Mouse (Mus musculus): ENCODE measurements around the gene Cpsf3. TPM values are rescaled to one million over a fixed set of nuclear protein-coding genes. Genes with fewer than 3 reads are reported as not detected.

Cpsf3 gene
- polyA plus RNA-seq (2014; fragmentation: Nextera tagmentation; extraction: Ambion mirVana): 90.8 and 95.5 TPM in 2 replicates

DNA sequence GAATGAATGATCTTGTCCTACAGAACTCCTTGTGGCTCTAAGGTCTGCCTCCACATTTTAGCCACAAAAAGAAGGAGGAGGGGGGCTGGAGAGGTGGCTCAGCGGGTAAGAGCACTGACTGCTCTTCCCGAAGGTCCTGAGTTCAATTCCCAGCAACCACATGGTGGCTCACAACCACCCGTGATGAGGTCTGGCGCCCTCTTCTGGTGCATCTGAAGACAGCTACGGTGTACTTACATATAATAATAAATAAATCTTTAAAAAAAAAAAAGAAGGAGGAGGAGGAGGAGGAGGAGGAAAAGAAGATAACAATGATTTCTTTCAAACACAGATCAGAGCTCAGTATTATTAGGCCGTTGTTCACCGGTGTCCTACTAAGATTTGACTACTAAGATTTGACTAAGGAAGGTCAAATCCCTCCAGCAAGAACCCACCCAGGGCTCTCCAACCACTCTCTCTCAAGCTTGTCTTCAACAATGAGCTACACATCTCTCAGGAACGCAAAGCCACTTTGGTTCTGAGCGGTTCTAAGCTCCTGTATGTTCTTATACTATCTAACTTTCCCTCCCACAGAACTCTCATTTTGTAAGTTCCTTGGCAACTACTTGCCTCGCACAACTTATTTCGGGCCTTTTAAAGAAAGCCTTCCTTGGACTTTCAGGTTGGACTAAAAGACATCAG lies at the start of gene Cpsf3:
Cpsf3 (plus strand) TSS at position 631 of the 681 bp plus-strand sequence.
- WGBS: 57% methylated on average over 11 of the region's 11 CpGs

GRCm38 (mm10) chr12:21241965-21242364 lies 43.2 kb upstream of the Cpsf3 start:
- Histone ChIP-seq H3K4me3 (ENCODE audit: low read depth, low read length) (no peak overlapping the region), H3K9ac (replicated peaks; ENCODE audit: low read depth, low read length) (no peak overlapping the region), H3K9me3 (ENCODE audit: control insufficient read depth, low read length) (no peaks in the 10 kb centered on the region), H3K27ac (ENCODE audit: low read depth, low read length) (peak overlapping the region; percentile 49; the same call in 1 of the 2 replicates), H3K4me2 (ENCODE audit: low read depth, low read length) (no peak overlapping the region), H3K27me3 (ENCODE audit: control insufficient read depth, insufficient read depth, low read length) (no peaks in the 10 kb centered on the region), H3K4me1 (ENCODE audit: control insufficient read depth, insufficient read depth, low read length) (no peaks in the 10 kb centered on the region), H3K36me3 (ENCODE audit: control insufficient read depth, insufficient read depth, low read length) (peaks cover 23% of the 10 kb centered on the region)
- peak; percentile 71; the same call in 1 of the 2 replicates for ATAC-seq (ENCODE audit: low read depth)
- 34% methylated on average over 3 of the region's 3 CpGs for WGBS

More for the DNA sequence above, at the start of gene Cpsf3:
- H3K9ac ChIP-seq (replicated peaks; ENCODE audit: low read depth, low read length): peak within 1 kb of the TSS; percentile 91
- ATAC-seq (ENCODE audit: low read depth): no peak
- H3K4me2 ChIP-seq (ENCODE audit: low read depth, low read length): peak within 1 kb of the TSS; percentile 81
- H3K27ac ChIP-seq (ENCODE audit: low read depth, low read length): peak within 1 kb of the TSS; percentile 92
- H3K4me1 ChIP-seq (ENCODE audit: control insufficient read depth, insufficient read depth, low read length): peaks cover 17% of the 10 kb centered on the region
- H3K4me3 ChIP-seq (ENCODE audit: low read depth, low read length): peak within 1 kb of the TSS; percentile 82
- H3K36me3 ChIP-seq (ENCODE audit: control insufficient read depth, insufficient read depth, low read length): no peaks in the 10 kb centered on the region
- no peaks in the 10 kb centered on the region for H3K9me3 ChIP-seq (ENCODE audit: control insufficient read depth, low read length)
- H3K27me3 ChIP-seq (ENCODE audit: control insufficient read depth, insufficient read depth, low read length): no peaks in the 10 kb centered on the region

DNA sequence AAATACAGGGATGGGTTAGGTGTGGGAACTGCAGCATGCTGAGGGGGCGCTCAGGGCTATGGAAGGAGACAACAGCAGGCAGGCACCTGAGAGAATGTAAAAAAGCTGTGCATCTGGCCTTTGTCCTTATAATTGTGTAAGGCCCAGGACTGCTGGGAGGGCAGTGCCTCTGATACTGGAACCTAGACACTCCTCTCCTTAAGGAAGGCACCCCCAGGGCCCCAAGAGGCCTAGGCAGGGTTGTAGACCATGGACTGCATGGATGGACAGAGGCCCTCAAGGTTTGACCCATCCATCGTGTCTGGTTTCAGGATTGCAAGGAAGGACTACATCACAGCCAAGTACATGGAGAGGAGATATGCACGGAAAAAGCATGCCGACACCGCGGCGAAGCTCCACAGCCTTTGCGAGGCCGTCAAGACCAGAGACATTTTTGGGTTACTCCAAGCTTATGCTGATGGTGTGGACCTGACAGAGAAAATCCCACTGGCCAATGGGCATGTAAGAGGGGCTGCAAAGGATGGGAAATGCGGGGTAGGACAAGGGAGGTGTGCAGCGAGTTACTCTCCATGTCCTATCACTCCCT lies 40.7 kb upstream of the Cpsf3 start:
- no peak overlapping the region for H3K9ac ChIP-seq (replicated peaks; ENCODE audit: low read depth, low read length)
- H3K36me3 ChIP-seq (ENCODE audit: control insufficient read depth, insufficient read depth, low read length): peaks cover 31% of the 10 kb centered on the region
- WGBS: 93% methylated on average over 11 of the region's 11 CpGs
- H3K4me2 ChIP-seq (ENCODE audit: low read depth, low read length): no peak overlapping the region
- H3K27me3 ChIP-seq (ENCODE audit: control insufficient read depth, insufficient read depth, low read length): no peaks in the 10 kb centered on the region
- H3K9me3 ChIP-seq (ENCODE audit: control insufficient read depth, low read length): no peaks in the 10 kb centered on the region
- ATAC-seq (ENCODE audit: low read depth): no peak
- no peaks in the 10 kb centered on the region for H3K4me1 ChIP-seq (ENCODE audit: control insufficient read depth, insufficient read depth, low read length)
- no peak overlapping the region for H3K27ac ChIP-seq (ENCODE audit: low read depth, low read length)
- H3K4me3 ChIP-seq (ENCODE audit: low read depth, low read length): no peak overlapping the region

GRCm38 (mm10) chr12:21247711-21248392 lies 37.3 kb upstream of the Cpsf3 start:
- Histone ChIP-seq H3K9me3 (ENCODE audit: control insufficient read depth, low read length) (no peaks in the 10 kb centered on the region), H3K4me1 (ENCODE audit: control insufficient read depth, insufficient read depth, low read length) (no peaks in the 10 kb centered on the region), H3K27ac (ENCODE audit: low read depth, low read length) (no peak overlapping the region), H3K9ac (replicated peaks; ENCODE audit: low read depth, low read length) (no peak overlapping the region), H3K4me3 (ENCODE audit: low read depth, low read length) (no peak overlapping the region), H3K27me3 (ENCODE audit: control insufficient read depth, insufficient read depth, low read length) (no peaks in the 10 kb centered on the region), H3K36me3 (ENCODE audit: control insufficient read depth, insufficient read depth, low read length) (peaks cover 48% of the 10 kb centered on the region), H3K4me2 (ENCODE audit: low read depth, low read length) (no peak overlapping the region)
- ATAC-seq (ENCODE audit: low read depth): no peak
- WGBS: 78% methylated on average over 7 of the region's 7 CpGs

GRCm38 (mm10) chr12:21260494-21261256 lies 24.5 kb upstream of the Cpsf3 start:
- no peaks in the 10 kb centered on the region for H3K4me1 ChIP-seq (ENCODE audit: control insufficient read depth, insufficient read depth, low read length)
- no peak for ATAC-seq (ENCODE audit: low read depth)
- no peaks in the 10 kb centered on the region for H3K9me3 ChIP-seq (ENCODE audit: control insufficient read depth, low read length)
- 93% methylated on average over 6 of the region's 6 CpGs for WGBS
- H3K4me3 ChIP-seq (ENCODE audit: low read depth, low read length): no peak overlapping the region
- H3K27ac ChIP-seq (ENCODE audit: low read depth, low read length): no peak overlapping the region
- no peaks in the 10 kb centered on the region for H3K27me3 ChIP-seq (ENCODE audit: control insufficient read depth, insufficient read depth, low read length)
- H3K4me2 ChIP-seq (ENCODE audit: low read depth, low read length): no peak overlapping the region
- no peak overlapping the region for H3K9ac ChIP-seq (replicated peaks; ENCODE audit: low read depth, low read length)
- H3K36me3 ChIP-seq (ENCODE audit: control insufficient read depth, insufficient read depth, low read length): peaks cover 34% of the 10 kb centered on the region

GRCm38 (mm10) chr12:21261521-21261920 lies 23.7 kb upstream of the Cpsf3 start:
- no peaks in the 10 kb centered on the region for H3K4me1 ChIP-seq (ENCODE audit: control insufficient read depth, insufficient read depth, low read length)
- no peaks in the 10 kb centered on the region for H3K9me3 ChIP-seq (ENCODE audit: control insufficient read depth, low read length)
- no peak overlapping the region for H3K9ac ChIP-seq (replicated peaks; ENCODE audit: low read depth, low read length)
- no peak for ATAC-seq (ENCODE audit: low read depth)
- WGBS: 86% methylated on average over 4 of the region's 4 CpGs
- no peaks in the 10 kb centered on the region for H3K27me3 ChIP-seq (ENCODE audit: control insufficient read depth, insufficient read depth, low read length)
- no peak overlapping the region for H3K4me3 ChIP-seq (ENCODE audit: low read depth, low read length)
- H3K27ac ChIP-seq (ENCODE audit: low read depth, low read length): no peak overlapping the region
- peaks cover 33% of the 10 kb centered on the region for H3K36me3 ChIP-seq (ENCODE audit: control insufficient read depth, insufficient read depth, low read length)
- H3K4me2 ChIP-seq (ENCODE audit: low read depth, low read length): no peak overlapping the region

DNA sequence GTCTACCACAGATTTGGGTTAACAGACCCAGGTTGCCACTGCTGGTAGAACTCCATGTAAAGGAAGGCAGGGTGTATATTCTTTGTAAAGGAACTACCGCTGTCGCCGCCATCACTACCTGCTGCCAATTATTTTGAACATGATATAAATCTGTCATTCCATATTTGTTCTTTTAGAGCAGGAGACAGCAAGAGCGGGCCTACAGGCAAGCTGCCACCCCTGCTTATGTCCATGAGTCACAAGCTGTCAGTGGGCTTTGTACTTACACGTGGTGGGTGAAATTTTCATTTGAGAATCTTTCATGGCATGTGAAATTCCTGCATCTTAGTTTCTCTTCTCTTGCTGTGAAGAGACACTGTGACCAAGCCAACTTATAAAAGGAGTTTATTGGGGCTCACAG lies 21.9 kb upstream of the Cpsf3 start:
- H3K4me3 ChIP-seq (ENCODE audit: low read depth, low read length): no peak overlapping the region
- no peaks in the 10 kb centered on the region for H3K27me3 ChIP-seq (ENCODE audit: control insufficient read depth, insufficient read depth, low read length)
- no peak for ATAC-seq (ENCODE audit: low read depth)
- H3K9me3 ChIP-seq (ENCODE audit: control insufficient read depth, low read length): no peaks in the 10 kb centered on the region
- H3K36me3 ChIP-seq (ENCODE audit: control insufficient read depth, insufficient read depth, low read length): peaks cover 30% of the 10 kb centered on the region
- H3K4me1 ChIP-seq (ENCODE audit: control insufficient read depth, insufficient read depth, low read length): no peaks in the 10 kb centered on the region
- no peak overlapping the region for H3K27ac ChIP-seq (ENCODE audit: low read depth, low read length)
- WGBS: 95% methylated on average over 5 of the region's 5 CpGs
- no peak overlapping the region for H3K9ac ChIP-seq (replicated peaks; ENCODE audit: low read depth, low read length)
- no peak overlapping the region for H3K4me2 ChIP-seq (ENCODE audit: low read depth, low read length)

DNA sequence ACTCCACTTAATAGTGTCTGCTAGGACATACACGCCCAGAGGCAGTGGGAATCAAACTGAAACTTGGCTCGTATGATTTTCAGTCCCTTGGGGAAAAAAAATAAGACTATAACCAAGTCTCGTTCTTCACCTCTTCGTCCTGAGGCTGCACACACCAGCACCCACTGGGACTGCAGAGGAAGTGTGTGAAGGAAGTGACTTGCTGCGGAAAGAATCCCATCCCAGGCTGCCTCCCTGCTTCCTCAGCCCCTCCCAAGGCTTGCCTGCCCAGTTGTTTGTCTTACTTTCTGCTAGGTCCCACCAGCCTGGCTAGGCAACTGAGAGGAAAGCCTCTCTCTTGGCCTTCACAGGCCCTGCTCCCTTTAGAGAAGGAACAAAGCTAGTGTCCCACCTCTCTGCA lies 20.9 kb upstream of the Cpsf3 start:
- no peak for ATAC-seq (ENCODE audit: low read depth)

More for the DNA sequence above, 20.9 kb upstream of the Cpsf3 start:
- Histone ChIP-seq H3K4me3 (ENCODE audit: low read depth, low read length) (no peak overlapping the region), H3K4me2 (ENCODE audit: low read depth, low read length) (no peak overlapping the region), H3K27me3 (ENCODE audit: control insufficient read depth, insufficient read depth, low read length) (no peaks in the 10 kb centered on the region), H3K27ac (ENCODE audit: low read depth, low read length) (no peak overlapping the region), H3K9me3 (ENCODE audit: control insufficient read depth, low read length) (no peaks in the 10 kb centered on the region), H3K36me3 (ENCODE audit: control insufficient read depth, insufficient read depth, low read length) (peaks cover 35% of the 10 kb centered on the region), H3K9ac (replicated peaks; ENCODE audit: low read depth, low read length) (no peak overlapping the region), H3K4me1 (ENCODE audit: control insufficient read depth, insufficient read depth, low read length) (no peaks in the 10 kb centered on the region)
- WGBS: 84% methylated on average over 5 of the region's 5 CpGs
